Mouse (Mus musculus): ENCODE measurements around the gene Ddx27. TPM values are rescaled to one million over a fixed set of nuclear protein-coding genes. Genes with fewer than 3 reads are reported as not detected.
A peak's percentile ranks its signal among the peaks of the same experiment; 100 is the strongest.

Ddx27 gene
- 40.6 and 42.5 TPM in 2 replicates for polyA plus RNA-seq (2014; fragmentation: Nextera tagmentation; extraction: Ambion mirVana)

DNA sequence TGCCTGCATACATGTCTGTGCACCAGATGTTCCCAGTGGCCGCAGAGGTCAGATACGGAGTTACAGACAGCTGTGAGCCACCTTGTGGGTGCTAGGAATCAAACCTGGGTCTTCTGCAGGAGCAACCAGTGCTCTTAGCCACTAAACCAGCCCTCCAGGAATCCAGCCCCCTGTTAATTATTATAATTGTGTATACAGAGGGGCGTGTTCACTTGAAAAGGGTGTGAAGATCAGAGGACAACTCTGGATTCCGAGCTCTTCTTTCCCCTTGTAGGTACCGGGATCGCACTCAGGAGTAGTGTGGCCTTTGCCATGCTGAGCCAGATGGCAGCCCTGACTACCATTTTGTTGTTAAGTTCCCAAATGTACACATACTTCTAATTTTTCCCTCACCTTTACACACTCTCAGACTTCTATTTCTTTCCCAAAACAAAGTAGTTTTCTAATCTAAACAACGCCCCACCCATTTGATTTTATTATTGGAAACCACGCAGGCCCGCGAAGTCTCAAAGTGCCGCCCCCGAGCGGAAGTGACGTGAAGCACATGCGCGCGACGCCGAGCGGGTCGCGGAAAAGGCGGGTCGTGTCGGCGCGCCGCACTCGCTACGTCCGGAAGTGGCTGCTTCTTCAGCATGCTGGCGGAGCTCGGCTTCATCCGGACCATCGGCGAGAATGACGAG, at the start of gene Ddx27:
TSS of gene Ddx27 (plus strand) at position 492 of the 680 bp plus-strand sequence.
- peak within 1 kb of the TSS; percentile 87 for H3K9ac ChIP-seq (ENCODE audit: low read length)
- WGBS = 3% methylated on average over 37 of the region's 37 CpGs

DNA sequence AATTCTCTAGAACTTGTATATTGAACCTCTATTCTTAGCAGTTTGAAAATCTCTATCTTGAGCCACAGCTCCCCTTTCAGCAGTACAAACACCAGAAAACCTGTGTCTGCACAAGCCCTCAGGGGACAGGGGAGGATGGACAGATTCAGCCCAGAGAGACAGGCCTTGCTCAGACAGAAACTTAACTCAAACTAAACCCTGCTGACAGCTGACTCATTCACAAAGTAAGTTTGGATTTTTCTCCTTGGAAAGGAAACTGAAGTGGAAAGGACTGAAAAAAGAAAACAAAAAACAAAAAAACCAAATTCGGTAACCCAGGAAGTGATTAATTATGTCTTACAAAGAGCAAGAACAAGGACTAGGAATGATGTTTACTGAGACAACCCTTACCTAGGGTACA, 41.8 kb upstream of the Ddx27 start:
- no peak for DNase-seq (ENCODE audit: low spot score, missing footprints)
- WGBS = 87% methylated on average over 1 of the region's 1 CpGs
- no peak for ATAC-seq (ENCODE audit: low FRiP score)

More for the DNA sequence above, at the start of gene Ddx27:
- Histone ChIP-seq H3K4me1 (ENCODE audit: control insufficient read depth, insufficient read depth, low read length) (peaks cover 8% of the 10 kb centered on the region), H3K9me3 (ENCODE audit: control insufficient read depth, low read length) (no peaks in the 10 kb centered on the region), H3K27ac (ENCODE audit: low read depth, low read length) (peak within 1 kb of the TSS; percentile 11; the same call in 1 of the 2 replicates), H3K36me3 (ENCODE audit: control insufficient read depth, insufficient read depth, low read length) (peaks cover 8% of the 10 kb centered on the region; the same call in 1 of the 2 replicates), H3K4me2 (peak within 1 kb of the TSS; percentile 96), H3K4me3 (ENCODE audit: low read depth, low read length) (peak within 1 kb of the TSS; percentile 90), H3K27me3 (ENCODE audit: control insufficient read depth, insufficient read depth, low read length) (no peaks in the 10 kb centered on the region)
- DNase-seq (ENCODE audit: low spot score, missing footprints) (peak; percentile 99), ATAC-seq (ENCODE audit: low FRiP score) (peak; percentile 92)

DNA sequence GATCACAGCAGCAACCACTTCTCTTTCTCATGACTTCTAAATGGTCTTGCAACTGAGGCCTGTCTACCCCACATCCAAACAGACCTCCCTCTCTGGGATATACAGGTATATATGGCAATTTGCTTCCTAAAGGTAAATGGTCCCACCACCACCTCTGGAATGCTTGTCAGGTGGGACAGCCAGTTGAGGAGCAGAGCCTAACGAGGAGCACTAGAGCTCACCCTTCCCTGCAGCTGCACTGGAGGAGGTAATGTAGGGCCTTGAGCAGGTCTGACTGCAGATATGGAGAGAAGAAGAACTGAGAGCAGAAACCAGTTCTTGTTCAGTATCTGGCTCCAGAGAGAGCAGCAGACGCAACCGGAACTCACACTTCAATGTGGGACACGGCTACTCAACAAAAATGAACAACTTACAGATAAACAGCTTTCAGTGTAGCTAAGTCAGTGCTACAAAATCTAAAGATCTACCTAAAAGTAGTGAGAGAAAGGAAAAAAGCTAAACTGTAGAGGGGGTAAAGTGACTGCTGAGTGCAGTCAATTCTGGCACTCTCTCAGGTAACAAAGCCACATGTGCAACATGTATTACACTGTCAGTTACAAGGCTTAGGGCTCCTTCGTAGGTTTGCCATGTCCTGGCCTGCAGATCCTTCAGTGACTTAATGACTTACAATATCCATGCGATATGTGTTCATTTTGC, 40.7 kb upstream of the Ddx27 start:
- no peaks in the 10 kb centered on the region for H3K27me3 ChIP-seq (ENCODE audit: control insufficient read depth, insufficient read depth, low read length)
- H3K27ac ChIP-seq (ENCODE audit: low read depth, low read length) = no peak overlapping the region
- DNase-seq (ENCODE audit: low spot score, missing footprints) = no peak
- 93% methylated on average over 6 of the region's 6 CpGs for WGBS
- no peaks in the 10 kb centered on the region for H3K9me3 ChIP-seq (ENCODE audit: control insufficient read depth, low read length)
- no peaks in the 10 kb centered on the region for H3K4me1 ChIP-seq (ENCODE audit: control insufficient read depth, insufficient read depth, low read length)
- H3K36me3 ChIP-seq (ENCODE audit: control insufficient read depth, insufficient read depth, low read length) = no peaks in the 10 kb centered on the region
- no peak overlapping the region for H3K4me2 ChIP-seq
- no peak overlapping the region for H3K9ac ChIP-seq (ENCODE audit: low read length)
- no peak overlapping the region for H3K4me3 ChIP-seq (ENCODE audit: low read depth, low read length)
- ATAC-seq (ENCODE audit: low FRiP score) = no peak

More for the DNA sequence above, 41.8 kb upstream of the Ddx27 start:
- Histone ChIP-seq H3K9ac (ENCODE audit: low read length) (no peak overlapping the region), H3K4me2 (no peak overlapping the region), H3K36me3 (ENCODE audit: control insufficient read depth, insufficient read depth, low read length) (no peaks in the 10 kb centered on the region), H3K4me3 (ENCODE audit: low read depth, low read length) (no peak overlapping the region), H3K9me3 (ENCODE audit: control insufficient read depth, low read length) (no peaks in the 10 kb centered on the region), H3K27ac (ENCODE audit: low read depth, low read length) (no peak overlapping the region), H3K4me1 (ENCODE audit: control insufficient read depth, insufficient read depth, low read length) (no peaks in the 10 kb centered on the region), H3K27me3 (ENCODE audit: control insufficient read depth, insufficient read depth, low read length) (no peaks in the 10 kb centered on the region)

DNA sequence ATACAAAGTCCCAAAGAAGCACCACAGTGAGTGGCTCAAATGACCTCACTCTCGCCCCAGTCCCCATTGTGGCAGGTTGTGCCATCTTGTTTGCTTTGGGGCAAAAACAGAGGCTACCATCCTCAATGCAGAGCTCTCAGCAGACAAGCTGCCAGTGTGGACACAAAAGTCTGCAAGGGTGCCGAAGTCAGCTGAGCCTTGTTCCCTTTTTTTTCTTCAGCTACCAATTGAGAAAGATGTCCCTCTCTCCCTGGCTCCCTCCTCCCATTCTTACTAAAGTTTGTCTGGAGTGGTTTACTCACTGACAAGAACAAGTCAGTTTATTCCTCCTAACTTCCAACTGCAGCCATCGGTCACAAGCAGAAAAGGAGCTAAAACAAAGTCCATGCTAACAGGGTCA, 38.6 kb upstream of the Ddx27 start:
- Histone ChIP-seq H3K4me1 (ENCODE audit: control insufficient read depth, insufficient read depth, low read length) (no peaks in the 10 kb centered on the region), H3K27me3 (ENCODE audit: control insufficient read depth, insufficient read depth, low read length) (no peaks in the 10 kb centered on the region), H3K4me3 (ENCODE audit: low read depth, low read length) (no peak overlapping the region), H3K27ac (ENCODE audit: low read depth, low read length) (no peak overlapping the region), H3K4me2 (no peak overlapping the region), H3K9me3 (ENCODE audit: control insufficient read depth, low read length) (no peaks in the 10 kb centered on the region), H3K36me3 (ENCODE audit: control insufficient read depth, insufficient read depth, low read length) (no peaks in the 10 kb centered on the region), H3K9ac (ENCODE audit: low read length) (no peak overlapping the region)
- WGBS = 85% methylated on average over 3 of the region's 3 CpGs
- ATAC-seq (ENCODE audit: low FRiP score) (no peak), DNase-seq (ENCODE audit: low spot score, missing footprints) (no peak)

DNA sequence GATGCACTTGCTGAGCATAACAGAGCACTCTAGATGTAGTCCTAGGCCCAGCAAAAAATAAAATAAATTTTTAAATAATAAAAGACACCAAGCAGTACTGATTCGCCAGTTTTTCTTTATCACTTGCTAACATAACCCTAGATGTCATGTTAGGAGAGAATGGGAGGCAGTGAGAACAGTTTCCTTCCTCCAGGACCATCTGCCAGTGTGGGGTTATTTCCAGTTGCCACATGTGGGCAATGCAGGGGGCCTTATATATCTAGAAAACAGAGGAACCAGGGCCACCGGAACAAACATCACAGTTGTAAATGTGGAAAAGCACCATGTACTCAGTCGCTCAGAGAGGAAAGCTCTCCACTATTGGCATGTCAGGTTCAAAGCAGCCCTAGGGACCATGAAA, 37.5 kb upstream of the Ddx27 start:
- WGBS = 94% methylated on average over 3 of the region's 3 CpGs
- H3K36me3 ChIP-seq (ENCODE audit: control insufficient read depth, insufficient read depth, low read length) = no peaks in the 10 kb centered on the region
- no peak for ATAC-seq (ENCODE audit: low FRiP score)

DNA sequence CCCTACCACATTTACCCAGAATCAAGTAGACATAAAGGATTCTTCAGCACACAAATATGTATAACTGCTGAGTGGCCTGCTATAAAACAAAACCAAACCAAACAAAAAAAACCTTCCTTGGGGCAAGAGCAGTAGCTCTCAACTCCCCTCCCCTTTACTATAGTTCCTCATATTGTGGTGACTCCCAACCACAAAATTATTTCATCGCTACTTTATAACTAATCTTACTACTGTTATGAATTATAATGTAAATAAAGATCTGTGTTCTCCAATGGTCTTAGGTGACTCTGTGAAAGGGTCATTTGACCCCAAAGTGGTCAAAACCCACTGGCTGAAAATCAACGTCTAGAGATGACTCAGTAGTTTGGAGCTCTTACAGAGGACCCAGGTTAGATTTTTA, 34.8 kb upstream of the Ddx27 start:
- Histone ChIP-seq H3K27ac (ENCODE audit: low read depth, low read length) (no peak overlapping the region), H3K4me2 (no peak overlapping the region), H3K4me1 (ENCODE audit: control insufficient read depth, insufficient read depth, low read length) (no peaks in the 10 kb centered on the region), H3K36me3 (ENCODE audit: control insufficient read depth, insufficient read depth, low read length) (no peaks in the 10 kb centered on the region), H3K4me3 (ENCODE audit: low read depth, low read length) (no peak overlapping the region), H3K27me3 (ENCODE audit: control insufficient read depth, insufficient read depth, low read length) (no peaks in the 10 kb centered on the region), H3K9ac (ENCODE audit: low read length) (no peak overlapping the region), H3K9me3 (ENCODE audit: control insufficient read depth, low read length) (no peaks in the 10 kb centered on the region)
- WGBS = 91% methylated on average over 2 of the region's 2 CpGs
- DNase-seq (ENCODE audit: low spot score, missing footprints) (no peak), ATAC-seq (ENCODE audit: low FRiP score) (no peak)

More for the DNA sequence above, 37.5 kb upstream of the Ddx27 start:
- no peak overlapping the region for H3K27ac ChIP-seq (ENCODE audit: low read depth, low read length)
- DNase-seq (ENCODE audit: low spot score, missing footprints) = no peak
- H3K9ac ChIP-seq (ENCODE audit: low read length) = no peak overlapping the region
- H3K27me3 ChIP-seq (ENCODE audit: control insufficient read depth, insufficient read depth, low read length) = no peaks in the 10 kb centered on the region
- no peaks in the 10 kb centered on the region for H3K4me1 ChIP-seq (ENCODE audit: control insufficient read depth, insufficient read depth, low read length)
- no peak overlapping the region for H3K4me3 ChIP-seq (ENCODE audit: low read depth, low read length)
- no peaks in the 10 kb centered on the region for H3K9me3 ChIP-seq (ENCODE audit: control insufficient read depth, low read length)
- H3K4me2 ChIP-seq = no peak overlapping the region

DNA sequence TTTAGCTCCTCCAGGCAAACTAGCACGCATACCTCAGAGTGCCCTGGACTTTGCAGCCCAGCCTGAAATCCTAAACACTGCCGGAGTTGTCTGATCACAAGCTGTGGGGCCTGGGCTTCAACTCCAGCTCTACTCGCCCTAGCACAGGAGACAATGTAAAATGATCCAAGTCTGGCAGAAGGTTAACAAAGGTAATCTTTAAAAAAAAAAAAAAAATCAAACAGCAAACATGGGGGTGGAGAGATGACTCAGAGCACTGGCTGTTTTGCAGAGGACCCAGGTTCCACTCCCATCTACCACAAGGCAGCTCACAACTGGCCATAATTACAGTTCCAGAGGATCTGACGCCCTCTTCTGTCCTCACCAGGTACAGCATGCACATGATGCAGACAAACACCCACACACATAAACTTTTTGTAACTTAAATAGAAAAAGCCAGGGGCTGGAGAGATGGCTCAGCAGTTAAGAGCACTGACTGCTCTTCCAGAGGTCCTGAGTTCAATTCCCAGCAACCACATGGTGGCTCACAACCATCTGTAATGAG, 31.6 kb upstream of the Ddx27 start:
- H3K4me3 ChIP-seq (ENCODE audit: low read depth, low read length) = no peak overlapping the region
- no peaks in the 10 kb centered on the region for H3K9me3 ChIP-seq (ENCODE audit: control insufficient read depth, low read length)
- no peaks in the 10 kb centered on the region for H3K27me3 ChIP-seq (ENCODE audit: control insufficient read depth, insufficient read depth, low read length)
- no peak overlapping the region for H3K4me2 ChIP-seq
- H3K27ac ChIP-seq (ENCODE audit: low read depth, low read length) = no peak overlapping the region
- no peaks in the 10 kb centered on the region for H3K4me1 ChIP-seq (ENCODE audit: control insufficient read depth, insufficient read depth, low read length)
- no peak overlapping the region for H3K9ac ChIP-seq (ENCODE audit: low read length)
- DNase-seq (ENCODE audit: low spot score, missing footprints) (peak; percentile 65), ATAC-seq (ENCODE audit: low FRiP score) (no peak)
- H3K36me3 ChIP-seq (ENCODE audit: control insufficient read depth, insufficient read depth, low read length) = no peaks in the 10 kb centered on the region
- WGBS = 84% methylated on average over 4 of the region's 4 CpGs

DNA sequence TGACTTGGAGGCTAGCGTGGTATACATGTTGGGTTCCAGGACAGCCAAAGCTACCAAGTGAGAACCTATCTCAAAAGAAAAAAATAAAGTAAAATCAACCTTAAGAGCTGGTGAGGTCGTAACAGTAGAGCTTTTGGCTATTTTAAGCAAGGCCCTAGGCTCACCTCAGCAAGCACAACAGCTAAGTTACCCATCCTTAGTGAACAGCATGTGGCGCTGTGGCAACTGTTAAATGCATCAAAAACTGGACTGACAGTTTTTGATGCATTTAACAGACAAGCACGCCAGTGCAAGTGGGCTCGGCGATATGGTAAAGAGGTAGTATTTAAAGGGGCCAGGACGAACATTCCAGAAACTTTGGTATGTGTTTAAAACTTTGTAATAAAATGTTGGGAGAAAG, 24.1 kb upstream of the Ddx27 start:
- H3K9me3 ChIP-seq (ENCODE audit: control insufficient read depth, low read length) = no peaks in the 10 kb centered on the region
- DNase-seq (ENCODE audit: low spot score, missing footprints) (no peak), ATAC-seq (ENCODE audit: low FRiP score) (no peak)
- no peaks in the 10 kb centered on the region for H3K36me3 ChIP-seq (ENCODE audit: control insufficient read depth, insufficient read depth, low read length)
- WGBS = 92% methylated on average over 7 of the region's 7 CpGs
- H3K4me2 ChIP-seq = no peak overlapping the region
- no peak overlapping the region for H3K9ac ChIP-seq (ENCODE audit: low read length)
- H3K4me1 ChIP-seq (ENCODE audit: control insufficient read depth, insufficient read depth, low read length) = peaks cover 7% of the 10 kb centered on the region
- no peak overlapping the region for H3K4me3 ChIP-seq (ENCODE audit: low read depth, low read length)
- no peak overlapping the region for H3K27ac ChIP-seq (ENCODE audit: low read depth, low read length)
- H3K27me3 ChIP-seq (ENCODE audit: control insufficient read depth, insufficient read depth, low read length) = no peaks in the 10 kb centered on the region

DNA sequence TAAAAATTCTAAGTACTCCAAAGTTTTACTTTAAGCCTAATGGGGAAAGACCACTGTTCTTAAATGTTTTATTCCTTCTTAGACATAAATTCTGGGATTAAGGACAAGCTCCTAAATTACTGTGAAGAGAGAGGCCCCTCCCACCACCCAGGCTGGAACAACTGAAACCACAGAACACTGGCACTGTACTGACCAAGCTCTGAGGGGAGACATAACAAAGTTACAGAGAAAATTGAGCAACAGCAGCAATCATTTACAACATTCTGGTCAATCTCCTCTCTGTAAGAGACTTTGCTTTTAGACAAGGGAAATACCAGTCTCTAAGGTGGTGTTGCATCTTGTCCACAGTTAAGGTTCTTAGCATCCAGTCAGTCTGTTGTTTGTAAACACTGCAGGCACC, 23.0 kb upstream of the Ddx27 start:
- H3K4me3 ChIP-seq (ENCODE audit: low read depth, low read length) = no peak overlapping the region
- no peak for DNase-seq (ENCODE audit: low spot score, missing footprints)
- H3K27ac ChIP-seq (ENCODE audit: low read depth, low read length) = no peak overlapping the region
- H3K9me3 ChIP-seq (ENCODE audit: control insufficient read depth, low read length) = no peaks in the 10 kb centered on the region
- no peaks in the 10 kb centered on the region for H3K36me3 ChIP-seq (ENCODE audit: control insufficient read depth, insufficient read depth, low read length)
- no peaks in the 10 kb centered on the region for H3K27me3 ChIP-seq (ENCODE audit: control insufficient read depth, insufficient read depth, low read length)
- no peak for ATAC-seq (ENCODE audit: low FRiP score)
- H3K4me1 ChIP-seq (ENCODE audit: control insufficient read depth, insufficient read depth, low read length) = peaks cover 7% of the 10 kb centered on the region
- H3K4me2 ChIP-seq = no peak overlapping the region
- no peak overlapping the region for H3K9ac ChIP-seq (ENCODE audit: low read length)
